ENCODE assay signal across 20 mouse cellular contexts in genomic region chr2:173647197-173647911, GRCm38 (mm10). TPM values are rescaled to one million over a fixed set of nuclear protein-coding genes. Genes with fewer than 3 reads are reported as not detected.
DNase-seq lines count a peak whose midpoint lies in the region; ATAC-seq lines count a peak whose summit lies in the region.
"Had no signal": no experiment of that assay in that cellular context is flagged by ENCODE, and none has a peak within 500 bp of the region (broad histone marks: within the 10 kb centered on the region; RNA-seq: fewer than 3 reads in every experiment).

No protein-coding gene starts in this region.

- H3K27me3 ChIP-seq in midbrain, embryonic 11.5 days (ENCODE audit: control insufficient read depth, insufficient read depth, low read length), result no peaks in the 10 kb centered on the region
- H3K27me3 ChIP-seq in midbrain, embryonic 15.5 days (replicated peaks), result no peaks in the 10 kb centered on the region
- H3K27me3 ChIP-seq in intestine, embryonic 15.5 days (replicated peaks), result no peaks in the 10 kb centered on the region
- H3K27me3 ChIP-seq in hindbrain, embryonic 16.5 days (replicated peaks; ENCODE audit: control insufficient read depth, insufficient read depth, low read length), result no peaks in the 10 kb centered on the region
- H3K27me3 ChIP-seq: forebrain, embryonic 15.5 days; hindbrain, embryonic 15.5 days; limb, embryonic 12.5 days; Patski had no signal

- ATAC-seq in CD4-positive, CD25-positive, alpha-beta regulatory T cell, adult 4 months, result no peak
- ATAC-seq in midbrain, embryonic 11.5 days (ENCODE audit: low FRiP score), result no peak
- no peak for ATAC-seq in midbrain, embryonic 15.5 days (replicated peaks)
- peak; percentile 83 for ATAC-seq in intestine, embryonic 15.5 days
- ATAC-seq in megakaryocyte-erythroid progenitor cell, adult 5-6 weeks (replicated peaks; ENCODE audit: low FRiP score, low TSS enrichment, poor library complexity, severe bottlenecking), result no peak
- no peak for ATAC-seq in hindbrain, embryonic 16.5 days
- ATAC-seq: forebrain, embryonic 15.5 days; liver, postnatal 0 days; Patski had no signal

- DNase-seq in CD4-positive, CD25-positive, alpha-beta regulatory T cell, adult 2 months (ENCODE audit: low read depth, low spot score), result peak; percentile 13
- peak; percentile 59 for DNase-seq in midbrain, embryonic 11.5 days (ENCODE audit: low spot score, missing footprints)
- peak; percentile 9 to 54 for DNase-seq in kidney, postnatal 25 days
- DNase-seq: cerebellum, adult 8-10 months; gastrocnemius, postnatal 10 days; heart, adult 11 months; liver, postnatal 0 days; lung, postnatal 10 days had no signal

- no peak overlapping the region for H3K4me2 ChIP-seq in midbrain, embryonic 11.5 days
- no peak overlapping the region for H3K4me2 ChIP-seq in midbrain, embryonic 15.5 days
- H3K4me2 ChIP-seq in intestine, embryonic 15.5 days (replicated peaks), result no peak overlapping the region; the same call in 1 of the 2 replicates
- H3K4me2 ChIP-seq in hindbrain, embryonic 16.5 days (ENCODE audit: low read length), result no peak overlapping the region
- H3K4me2 ChIP-seq: forebrain, embryonic 15.5 days; heart, embryonic 11.5 days; hindbrain, embryonic 15.5 days; limb, embryonic 12.5 days; liver, embryonic 11.5 days had no signal

- 86% methylated on average over 19 of the region's 19 CpGs for WGBS in midbrain, embryonic 11.5 days
- WGBS in midbrain, embryonic 15.5 days, result 72% methylated on average over 19 of the region's 19 CpGs
- 69% methylated on average over 19 of the region's 19 CpGs for WGBS in intestine, embryonic 15.5 days
- 76% methylated on average over 19 of the region's 19 CpGs for whole genome bisulfite sequencing in hindbrain, embryonic 16.5 days

- H3K9me3 ChIP-seq in midbrain, embryonic 11.5 days (ENCODE audit: control insufficient read depth, low read length), result no peaks in the 10 kb centered on the region
- H3K9me3 ChIP-seq in midbrain, embryonic 15.5 days, result no peaks in the 10 kb centered on the region
- no peaks in the 10 kb centered on the region for H3K9me3 ChIP-seq in intestine, embryonic 15.5 days
- H3K9me3 ChIP-seq in hindbrain, embryonic 16.5 days (ENCODE audit: control insufficient read depth, low read length), result no peaks in the 10 kb centered on the region
- H3K9me3 ChIP-seq: forebrain, embryonic 15.5 days; hindbrain, embryonic 15.5 days had no signal

- no peak overlapping the region for H3K9ac ChIP-seq in midbrain, embryonic 11.5 days (ENCODE audit: low read length)
- H3K9ac ChIP-seq in midbrain, embryonic 15.5 days, result no peak overlapping the region
- no peak overlapping the region for H3K9ac ChIP-seq in intestine, embryonic 15.5 days
- no peak overlapping the region for H3K9ac ChIP-seq in hindbrain, embryonic 16.5 days (ENCODE audit: low read depth, low read length)
- H3K9ac ChIP-seq: forebrain, embryonic 15.5 days; hindbrain, embryonic 15.5 days; limb, embryonic 12.5 days; liver, postnatal 0 days had no signal

- no peak overlapping the region for H3K27ac ChIP-seq in midbrain, embryonic 11.5 days (ENCODE audit: low read depth, low read length)
- H3K27ac ChIP-seq in midbrain, embryonic 15.5 days, result no peak overlapping the region
- H3K27ac ChIP-seq in intestine, embryonic 15.5 days, result no peak overlapping the region
- no peak overlapping the region for H3K27ac ChIP-seq in hindbrain, embryonic 16.5 days (ENCODE audit: low read depth, low read length)
- H3K27ac ChIP-seq: forebrain, embryonic 15.5 days; hindbrain, embryonic 15.5 days; kidney, postnatal 0 days; limb, embryonic 12.5 days had no signal

- no peaks in the 10 kb centered on the region for H3K36me3 ChIP-seq in midbrain, embryonic 11.5 days (ENCODE audit: control insufficient read depth, insufficient read depth, low read length)
- H3K36me3 ChIP-seq in midbrain, embryonic 15.5 days (replicated peaks), result no peaks in the 10 kb centered on the region
- no peaks in the 10 kb centered on the region for H3K36me3 ChIP-seq in intestine, embryonic 15.5 days
- no peaks in the 10 kb centered on the region for H3K36me3 ChIP-seq in hindbrain, embryonic 16.5 days (ENCODE audit: control insufficient read depth, insufficient read depth, low read length)
- H3K36me3 ChIP-seq: forebrain, embryonic 15.5 days; hindbrain, embryonic 15.5 days had no signal

- no peaks in the 10 kb centered on the region for H3K4me1 ChIP-seq in midbrain, embryonic 11.5 days (ENCODE audit: control insufficient read depth, insufficient read depth, low read length)
- H3K4me1 ChIP-seq in midbrain, embryonic 15.5 days, result no peaks in the 10 kb centered on the region
- no peaks in the 10 kb centered on the region for H3K4me1 ChIP-seq in intestine, embryonic 15.5 days (replicated peaks)
- no peaks in the 10 kb centered on the region for H3K4me1 ChIP-seq in hindbrain, embryonic 16.5 days (ENCODE audit: control insufficient read depth, insufficient read depth, low read depth, low read length)
- H3K4me1 ChIP-seq: forebrain, embryonic 15.5 days; hindbrain, embryonic 15.5 days had no signal

- no peak overlapping the region for H3K4me3 ChIP-seq in midbrain, embryonic 11.5 days (ENCODE audit: low read depth, low read length)
- no peak overlapping the region for H3K4me3 ChIP-seq in midbrain, embryonic 15.5 days
- no peak overlapping the region for H3K4me3 ChIP-seq in intestine, embryonic 15.5 days (replicated peaks)
- H3K4me3 ChIP-seq in hindbrain, embryonic 16.5 days (ENCODE audit: low read length), result no peak overlapping the region
- H3K4me3 ChIP-seq: forebrain, embryonic 15.5 days; hindbrain, embryonic 15.5 days; limb, embryonic 12.5 days had no signal

RNA-seq across cellular contexts. Expression of gene Rab22a, which starts 12.2 kb away (rescaled TPM):
- polyA plus RNA-seq in CD4-positive, CD25-positive, alpha-beta regulatory T cell, adult 4 months (2017; shearing (Covaris generic)), result 1 to 10 TPM; 7.3 to 8.7 TPM
- polyA plus RNA-seq in midbrain, embryonic 11.5 days (2014; fragmentation: Nextera tagmentation; extraction: Ambion mirVana), result 37.3 and 38.2 TPM in 2 replicates
- polyA plus RNA-seq in midbrain, embryonic 15.5 days (2015; fragmentation: Nextera tagmentation; extraction: Ambion mirVana), result 32.8 and 33.8 TPM in 2 replicates
- polyA plus RNA-seq in intestine, embryonic 15.5 days (2015; fragmentation: Nextera tagmentation; extraction: Ambion mirVana), result 31.8 and 33.6 TPM in 2 replicates
- total RNA-seq in megakaryocyte-erythroid progenitor cell, adult 5-6 weeks (2014; fragmentation: Nextera tagmentation), result 18.1 and 20.7 TPM in 2 replicates
- total RNA-seq in megakaryocyte-erythroid progenitor cell, adult 5-6 weeks (2017), result 13.3 and 16.8 TPM in 2 replicates
- 32.5 and 35.0 TPM in 2 replicates for polyA plus RNA-seq in hindbrain, embryonic 16.5 days (2015; fragmentation: Nextera tagmentation; extraction: Ambion mirVana)
